Mouse (Mus musculus) skeletal muscle tissue, postnatal 0 days (tissue): ENCODE measurements around the gene Olfr1175-ps. TPM values are rescaled to one million over a fixed set of nuclear protein-coding genes. Genes with fewer than 3 reads are reported as not detected.

Experiments used
- polyA plus RNA-seq: library from polyadenylated mRNA; unstranded; fragments of >200 nt; fragmentation: Nextera tagmentation; extraction: Ambion mirVana; gene quantifications from 2 replicates; pipeline ENCODE4 v1.2.1, GENCODE M21; 2015

Gene Olfr1175-ps
- not detected in 2 replicates for polyA plus RNA-seq

GRCm38 (mm10) chr2:88327115-88327514, at the start of gene Olfr1175-ps:
Gene Olfr1175-ps, minus strand, starts transcription at chr2:88327215.

GRCm38 (mm10) chr2:88346392-88346791, 19.4 kb upstream of the Olfr1175-ps start, which contains the start of gene Olfr1177-ps:
Gene Olfr1177-ps, minus strand, starts transcription at chr2:88346492.

GRCm38 (mm10) chr2:88336421-88336820, 9.4 kb upstream of the Olfr1175-ps start, which contains the start of gene Olfr1176:
Gene Olfr1176, plus strand, starts transcription at chr2:88336721.

GRCm38 (mm10) chr2:88315035-88315434, 12.0 kb downstream of the Olfr1175-ps start, which contains the start of gene Olfr1174-ps:
Gene Olfr1174-ps, minus strand, starts transcription at chr2:88315135.

GRCm38 (mm10) chr2:88279775-88280174, 47.2 kb downstream of the Olfr1175-ps start, which contains the start of gene Olfr1173:
Gene Olfr1173, minus strand, starts transcription at chr2:88279875.

Other genes with a start within 250 kb of the Olfr1175-ps start
- gene Olfr1164, start 233.2 kb downstream of the Olfr1175-ps start, polyA plus RNA-seq = not detected in 2 replicates
- gene Olfr1166, start 198.9 kb downstream of the Olfr1175-ps start, polyA plus RNA-seq = not detected in 2 replicates
- not detected in 2 replicates for gene Olfr1167, start 172.0 kb downstream of the Olfr1175-ps start, polyA plus RNA-seq
- not detected in 2 replicates for gene Olfr1168, start 145.3 kb downstream of the Olfr1175-ps start, polyA plus RNA-seq
- not detected in 2 replicates for gene Olfr1170, start 98.9 kb downstream of the Olfr1175-ps start, polyA plus RNA-seq
- not detected in 2 replicates for gene Olfr1173, start 47.3 kb downstream of the Olfr1175-ps start, polyA plus RNA-seq
- not detected in 2 replicates for gene Olfr1174-ps, start 12.1 kb downstream of the Olfr1175-ps start, polyA plus RNA-seq
- not detected in 2 replicates for gene Olfr1176, start 9.5 kb upstream of the Olfr1175-ps start, polyA plus RNA-seq
- not detected in 2 replicates for gene Olfr1177-ps, start 19.3 kb upstream of the Olfr1175-ps start, polyA plus RNA-seq
- gene Olfr1178, start 59.8 kb upstream of the Olfr1175-ps start, polyA plus RNA-seq = not detected in 2 replicates
- not detected in 2 replicates for gene Olfr1179, start 79.2 kb upstream of the Olfr1175-ps start, polyA plus RNA-seq
- not detected in 2 replicates for gene Olfr1180, start 91.9 kb upstream of the Olfr1175-ps start, polyA plus RNA-seq
- gene Olfr1181, start 99.0 kb upstream of the Olfr1175-ps start, polyA plus RNA-seq = not detected in 2 replicates
- gene Gm13757, start 121.9 kb upstream of the Olfr1175-ps start, polyA plus RNA-seq = not detected in 2 replicates
- gene Olfr1183, start 127.7 kb upstream of the Olfr1175-ps start, polyA plus RNA-seq = not detected in 2 replicates
- not detected in 2 replicates for gene Olfr1184, start 156.4 kb upstream of the Olfr1175-ps start, polyA plus RNA-seq
- gene Olfr1185-ps1, start 166.1 kb upstream of the Olfr1175-ps start, polyA plus RNA-seq = not detected in 2 replicates
- gene Olfr1186, start 191.3 kb upstream of the Olfr1175-ps start, polyA plus RNA-seq = not detected in 2 replicates
- gene Olfr1188, start 229.7 kb upstream of the Olfr1175-ps start, polyA plus RNA-seq = not detected in 2 replicates